Mouse (Mus musculus) layer of hippocampus, adult 9-10 months (tissue): ENCODE results near the gene Ttll8.

Experiments
- DNase-seq: peaks from one replicate; pipeline ENCODE4 v3.0.0; 2022; ENCODE audit warnings: low spot score

The Ttll8 gene

GRCm38 (mm10) chr15:88954368-88955072 lies at the start of gene Ttll8:
TSS of gene Ttll8 (minus strand) at chr15:88954418.
- DNase-seq: no peak

DNA sequence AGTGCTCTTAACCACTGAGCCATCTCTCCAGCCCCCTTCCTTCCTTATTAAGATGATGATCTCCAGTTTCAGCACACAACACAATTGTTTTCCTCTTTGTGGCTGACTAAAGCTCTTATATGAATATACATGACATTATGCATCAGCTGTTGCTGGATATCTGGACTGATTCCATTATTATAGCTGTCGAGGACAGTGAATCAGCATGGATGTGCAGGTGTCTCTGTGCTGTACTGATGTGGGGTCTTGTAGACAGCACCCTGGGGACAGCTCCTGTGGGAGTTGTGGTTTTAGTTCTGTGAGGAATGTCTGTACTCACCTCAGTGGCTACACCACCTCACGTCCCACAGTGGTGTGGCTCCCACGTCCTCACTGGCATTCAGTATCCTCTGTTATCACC lies 47.0 kb upstream of the Ttll8 start:
- DNase-seq: no peak

DNA sequence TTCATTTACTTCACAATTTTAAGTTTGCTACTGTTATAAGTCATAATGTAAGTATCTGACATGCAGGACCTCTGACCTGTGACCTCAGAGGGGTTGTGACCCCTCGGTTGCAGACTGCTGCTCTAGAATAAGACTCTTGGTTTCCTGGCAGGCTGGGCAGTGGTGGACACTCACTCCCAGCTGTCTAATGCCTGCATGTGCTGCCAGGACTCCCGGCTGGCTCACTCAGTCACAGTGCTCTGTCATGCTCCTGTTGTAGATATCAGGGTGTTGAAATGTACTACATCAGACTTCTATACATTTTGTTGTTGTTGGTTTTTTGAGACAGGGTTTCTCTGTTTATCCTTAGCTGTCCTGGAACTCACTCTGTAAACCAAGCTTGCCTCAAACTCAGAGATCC lies 46.1 kb upstream of the Ttll8 start:
- no peak for DNase-seq

- DNase-seq: no peak
Measured at GRCm38 (mm10) chr15:88999124-88999523, 44.9 kb upstream of the Ttll8 start.

DNA sequence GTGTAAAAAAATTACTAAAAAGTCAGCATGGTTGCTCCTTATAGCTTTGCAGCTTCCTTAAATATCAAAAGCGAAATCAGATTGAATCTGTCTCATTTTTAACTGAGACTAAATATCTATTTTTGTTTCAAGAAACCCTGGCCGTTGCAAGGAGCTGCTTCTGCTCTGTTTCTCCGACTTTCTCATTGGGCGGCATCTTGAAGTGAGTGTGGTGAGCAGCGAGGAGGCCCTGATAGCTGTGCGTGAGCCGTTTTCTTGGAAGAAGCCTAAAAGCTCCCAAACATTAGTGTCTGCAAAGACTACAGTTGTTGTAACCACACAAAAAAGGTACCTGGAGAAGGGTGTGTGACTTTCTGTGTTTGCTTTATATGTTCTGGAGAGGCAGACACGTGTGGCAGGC lies 44.4 kb upstream of the Ttll8 start:
- DNase-seq: no peak

GRCm38 (mm10) chr15:88989236-88989635 lies 35.0 kb upstream of the Ttll8 start:
- DNase-seq: no peak

DNA sequence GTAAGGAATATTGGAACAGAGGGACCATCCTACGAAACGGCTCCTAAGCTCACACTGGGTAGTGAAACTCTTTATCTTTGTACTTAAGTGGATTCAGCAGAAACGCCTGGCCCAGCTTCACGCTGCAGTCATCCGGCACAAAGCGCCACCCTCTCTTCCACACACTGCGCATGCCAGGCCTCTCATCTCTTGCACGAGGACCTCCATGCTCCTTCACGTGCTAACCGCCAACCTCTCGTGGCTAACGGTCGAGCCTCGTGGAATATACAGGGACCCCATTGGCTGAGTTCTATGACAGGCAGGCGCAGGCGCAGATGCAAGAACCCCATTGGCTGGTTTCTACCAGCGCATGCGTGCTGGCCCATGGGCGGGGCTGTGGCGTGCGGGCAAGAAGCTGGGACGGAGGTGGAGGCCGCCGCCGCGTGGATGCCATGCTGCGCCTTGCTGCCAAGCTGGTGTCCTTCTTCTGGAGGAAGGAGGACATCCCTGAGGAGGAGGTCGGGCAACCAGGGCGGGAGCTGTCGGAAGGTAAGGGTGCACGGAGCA lies 28.4 kb upstream of the Ttll8 start, which contains the start of gene Mov10l1:
Gene Mov10l1, plus strand, starts transcription at position 376 of the 546 bp plus-strand sequence.
- DNase-seq: no peak

DNA sequence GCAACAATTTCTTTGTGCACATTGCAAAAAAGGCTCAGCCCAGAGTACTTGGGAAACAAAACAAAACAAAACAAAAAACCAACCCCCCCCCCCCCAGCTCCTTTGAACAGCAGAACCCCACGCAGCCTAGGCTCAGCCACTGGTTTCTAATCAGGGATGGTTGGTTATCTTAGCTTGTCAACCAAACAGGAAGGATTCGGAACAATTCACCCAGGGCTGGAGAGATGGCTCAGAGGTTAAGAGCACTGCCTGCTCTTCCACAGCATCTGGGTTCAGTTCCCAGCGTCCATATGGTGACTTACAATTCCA lies 24.9 kb upstream of the Ttll8 start:
- DNase-seq: no peak

DNA sequence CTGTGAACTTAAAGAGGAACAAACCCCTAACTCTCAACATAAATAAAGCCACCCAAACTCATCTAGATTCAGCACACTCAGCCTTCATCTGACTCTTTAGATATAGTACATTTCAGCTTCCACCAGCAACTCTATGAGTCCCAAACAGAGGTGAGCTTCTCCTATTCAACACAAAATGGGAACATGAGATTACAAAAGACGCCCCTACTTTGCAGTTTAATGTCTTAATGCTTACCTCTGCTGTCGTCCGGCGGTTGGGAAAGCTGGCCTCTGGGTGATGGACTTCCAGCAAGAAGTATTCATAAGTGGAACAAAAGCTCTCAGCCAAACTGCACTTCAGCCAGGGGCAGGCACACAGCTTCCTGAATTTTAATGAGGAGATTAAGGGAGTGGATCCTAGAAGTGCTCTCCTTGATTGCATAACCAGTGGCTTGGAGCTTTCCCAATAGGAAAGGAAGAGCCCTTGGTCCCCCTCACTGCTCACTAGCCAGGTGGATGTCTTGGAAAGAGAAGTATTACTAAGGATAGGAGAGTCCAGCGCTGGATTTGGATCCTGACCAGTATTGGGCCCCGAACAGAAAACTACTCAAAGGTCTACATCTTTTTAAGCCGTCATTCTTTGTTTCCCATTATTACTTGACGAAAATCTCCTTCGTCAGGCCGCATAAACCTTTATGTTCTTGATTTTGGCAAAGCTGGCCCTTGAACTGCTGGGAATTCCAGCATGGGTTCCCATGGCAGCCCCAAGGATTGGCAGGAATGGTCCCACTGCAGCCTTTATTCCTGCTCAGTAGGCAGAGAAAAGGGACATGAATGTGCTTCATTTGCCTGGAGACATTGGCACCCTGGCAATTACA lies 24.3 kb upstream of the Ttll8 start, which contains the start of gene Mlc1:
Gene Mlc1, minus strand, starts transcription at position 727 of the 857 bp plus-strand sequence.
- no peak for DNase-seq

DNA sequence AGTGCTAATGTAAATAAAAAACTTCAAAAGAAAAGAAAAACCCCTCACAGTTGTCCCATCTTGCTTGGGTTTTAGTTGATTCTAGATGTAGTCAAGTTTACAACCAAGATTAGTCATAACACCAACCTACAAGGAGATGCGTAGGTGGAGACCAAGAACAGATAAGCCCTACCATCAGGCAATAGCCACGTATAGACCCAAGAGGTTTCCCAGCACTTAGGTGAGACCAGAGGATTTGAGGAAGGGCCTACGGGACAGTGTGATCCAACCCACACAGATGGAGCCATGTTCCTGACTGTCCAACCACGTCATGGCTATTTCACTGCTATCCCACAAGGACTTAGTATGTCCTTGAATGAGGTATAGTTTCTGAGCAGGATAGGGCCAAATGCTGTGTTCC lies 18.1 kb upstream of the Ttll8 start:
- no peak for DNase-seq

- no peak for DNase-seq
Measured at GRCm38 (mm10) chr15:88964070-88964578, 9.9 kb upstream of the Ttll8 start.

- no peak for DNase-seq
Measured at GRCm38 (mm10) chr15:88957522-88957921, 3.3 kb upstream of the Ttll8 start.

DNA sequence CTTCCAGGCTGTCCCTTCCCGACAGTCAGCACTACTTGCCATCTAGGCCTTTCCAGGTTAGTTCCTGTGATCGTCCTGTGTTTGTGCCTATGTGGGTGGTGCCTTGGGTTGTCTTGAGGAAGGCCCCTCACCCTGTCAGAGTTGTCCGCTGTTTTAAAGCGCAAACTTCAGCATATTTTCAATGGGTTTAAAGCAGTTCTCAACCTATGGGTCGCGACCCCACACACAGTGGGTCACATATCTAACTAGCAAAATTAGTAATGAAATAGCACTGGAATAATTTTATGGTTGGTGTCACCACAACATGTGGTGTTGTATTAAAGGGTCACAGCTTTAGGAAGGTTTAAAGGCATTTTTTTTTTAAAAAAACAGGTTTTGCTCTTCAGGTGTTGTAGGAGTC lies 1.1 kb upstream of the Ttll8 start:
- DNase-seq: no peak

DNA sequence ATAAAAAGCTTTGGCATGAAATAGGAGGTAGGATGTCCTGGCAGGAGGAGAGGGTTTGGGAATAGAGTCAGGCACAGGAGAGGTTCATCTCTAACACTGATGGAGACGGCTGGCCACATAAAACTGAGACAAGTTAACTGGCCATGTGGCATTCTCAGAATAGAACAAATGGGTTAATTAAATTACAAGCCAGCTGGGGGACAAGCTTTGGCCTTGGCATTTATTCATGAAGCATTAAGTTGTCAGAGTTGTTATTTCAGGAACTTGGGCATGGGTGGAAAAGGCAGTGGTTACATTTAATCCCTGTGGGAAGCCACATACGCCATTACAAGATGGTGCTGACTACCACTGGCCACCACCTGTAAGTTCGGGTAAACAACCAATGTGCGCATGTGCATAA lies 3.0 kb downstream of the Ttll8 start:
- no peak for DNase-seq

DNA sequence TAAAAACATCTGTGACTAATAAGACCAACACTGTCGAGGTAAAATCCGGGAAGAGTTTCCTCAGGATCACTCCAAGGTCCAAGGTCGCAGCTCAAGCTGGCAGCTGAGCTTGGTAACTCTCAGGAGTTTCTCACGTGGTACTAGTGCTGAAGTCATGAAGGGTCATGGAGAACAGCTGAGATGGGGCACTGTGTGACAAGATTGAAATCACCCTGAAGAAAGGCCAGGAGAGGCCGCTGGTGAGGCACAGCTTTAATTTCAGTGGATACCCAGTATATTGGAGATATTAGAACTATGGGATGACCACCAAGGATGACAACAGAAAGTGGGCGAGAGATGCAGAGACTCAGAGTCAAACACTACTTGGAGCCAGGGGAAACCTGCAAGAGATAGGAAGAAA lies 7.4 kb downstream of the Ttll8 start:
- DNase-seq: no peak

DNA sequence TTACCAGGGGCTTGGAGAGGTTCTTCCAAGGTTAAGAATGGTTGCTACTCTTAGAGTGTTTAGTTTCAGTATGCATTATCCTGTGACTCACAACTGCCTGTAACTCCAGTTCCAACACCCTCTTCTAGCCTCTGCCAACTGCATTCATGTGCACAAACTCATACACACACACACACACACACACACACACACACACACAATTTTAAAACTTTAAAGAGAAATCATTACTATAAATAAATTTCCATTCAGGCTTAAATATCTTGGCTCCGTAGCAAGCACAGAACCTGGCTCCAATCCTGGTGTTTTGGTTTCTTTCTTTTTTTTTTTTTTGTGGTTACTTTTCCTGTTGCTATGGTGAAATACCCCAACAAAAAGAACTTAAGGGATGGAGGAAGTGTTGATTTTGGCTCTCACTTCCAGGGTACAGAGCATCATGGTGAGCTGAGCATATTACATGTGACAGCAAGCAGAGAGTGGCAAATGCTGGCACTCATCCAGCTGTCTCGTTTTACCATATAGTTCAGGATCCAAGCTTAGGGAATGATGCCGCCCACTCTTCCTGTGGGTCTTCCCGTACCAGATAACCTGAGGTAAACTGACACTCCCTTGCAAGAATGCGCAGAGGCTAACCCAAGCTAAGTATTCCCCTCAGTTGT lies 10.2 kb downstream of the Ttll8 start:
- DNase-seq: no peak

- no peak for DNase-seq
Measured at GRCm38 (mm10) chr15:88942783-88943182, 11.4 kb downstream of the Ttll8 start.

DNA sequence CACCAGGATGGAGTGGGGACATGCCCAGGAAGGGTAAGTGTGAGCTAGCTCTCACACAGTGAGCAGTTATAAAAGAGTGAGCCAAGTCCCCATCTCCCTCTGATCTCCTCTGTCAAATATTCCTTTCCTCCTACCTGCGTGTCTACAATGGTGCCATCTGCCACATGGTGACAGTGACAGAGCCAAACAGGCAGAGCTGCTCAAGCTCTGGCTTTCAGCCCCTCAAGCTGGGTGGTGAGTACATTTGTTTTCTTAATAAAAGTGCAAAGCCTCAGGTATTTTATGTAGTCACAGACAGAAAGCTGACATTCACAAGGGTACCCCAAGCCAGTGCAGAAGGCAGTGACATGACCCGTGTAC lies 16.9 kb downstream of the Ttll8 start:
- DNase-seq: no peak

DNA sequence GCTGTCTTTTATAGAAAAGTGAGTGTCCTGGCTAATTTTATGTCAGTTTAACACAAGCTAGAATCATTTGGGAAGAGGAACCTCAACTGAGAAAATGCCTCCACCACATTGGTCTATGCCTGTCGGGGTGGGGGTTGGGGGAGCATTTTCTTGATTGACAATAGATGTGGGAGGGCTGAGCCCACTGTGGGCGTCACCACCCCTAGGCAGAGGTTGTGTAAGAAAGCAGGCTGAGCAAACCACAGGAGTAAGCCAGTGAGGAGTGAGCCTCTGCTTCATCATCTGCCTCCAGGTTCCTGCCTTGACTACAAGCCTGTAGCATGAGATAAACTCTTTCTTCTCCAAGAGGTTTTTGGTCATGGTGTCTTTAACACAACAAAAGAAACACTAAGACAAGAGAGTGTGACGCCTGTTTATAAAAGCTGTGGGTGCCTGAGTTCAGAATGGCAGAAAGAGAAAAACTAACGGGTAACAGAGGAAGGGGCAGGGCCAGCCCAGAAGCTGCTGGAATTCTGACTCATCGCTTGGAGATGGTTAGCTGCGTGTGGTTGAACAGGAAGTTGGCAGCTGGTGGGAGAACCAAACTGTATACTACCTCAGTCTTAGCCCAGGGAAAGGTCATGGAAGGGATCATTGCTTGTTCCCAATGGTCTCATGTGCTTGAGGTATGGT lies 17.5 kb downstream of the Ttll8 start:
- no peak for DNase-seq

DNA sequence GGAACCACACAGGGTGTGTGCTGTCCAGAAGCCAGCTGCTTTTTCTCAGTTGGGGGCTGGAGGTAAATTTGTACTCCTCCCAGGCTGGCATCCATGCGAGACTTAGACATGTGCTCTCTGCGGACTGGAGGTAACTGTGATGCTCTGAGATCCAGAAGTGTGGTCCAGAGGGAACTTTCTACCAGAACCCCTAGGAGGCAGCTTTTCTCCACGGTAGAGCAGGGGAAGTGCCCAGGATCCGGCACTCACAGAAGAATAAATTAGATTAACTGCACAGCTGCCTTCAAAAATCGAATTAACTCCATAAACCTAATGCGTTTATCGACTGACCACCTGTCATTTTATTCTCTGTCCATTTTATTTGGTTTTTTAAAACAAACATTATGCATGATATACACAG lies 20.1 kb downstream of the Ttll8 start:
- DNase-seq: no peak

DNA sequence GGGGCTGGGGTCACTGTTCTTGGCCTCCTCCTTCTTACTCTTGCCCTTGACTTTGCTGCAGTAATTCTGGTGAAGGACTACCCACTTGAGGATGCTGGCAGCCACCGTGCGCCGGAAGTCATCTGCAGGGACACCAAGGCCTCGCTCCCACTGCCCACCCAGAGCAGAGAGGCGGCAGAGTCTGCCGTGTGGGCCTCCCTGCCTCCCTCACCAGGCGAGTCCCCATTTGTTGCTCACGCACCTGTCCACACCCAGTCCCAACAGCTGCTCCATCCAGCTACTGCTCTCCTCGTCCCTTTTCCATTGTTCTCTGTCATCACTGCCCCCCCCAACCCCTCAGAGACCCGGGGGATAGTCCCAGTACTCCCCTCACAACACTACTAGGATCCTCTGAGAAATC lies 21.6 kb downstream of the Ttll8 start:
- no peak for DNase-seq

- DNase-seq: no peak
Measured at GRCm38 (mm10) chr15:88921992-88922310, 32.3 kb downstream of the Ttll8 start.
